Comparison of ENCODE assay signal across 8 mouse cellular contexts in genomic region chr3:116512151-116512903, GRCm38 (mm10). TPM values are rescaled to one million over a fixed set of nuclear protein-coding genes. Genes with fewer than 3 reads are reported as not detected.
DNase-seq lines count a peak whose midpoint lies in the region; ATAC-seq and TF ChIP-seq lines count a peak whose summit lies in the region.

No protein-coding gene starts in this region.

- H3K9me3 ChIP-seq in heart, embryonic 15.5 days (replicated peaks): no peaks in the 10 kb centered on the region
- H3K9me3 ChIP-seq in limb, embryonic 13.5 days: no peaks in the 10 kb centered on the region
- H3K9me3 ChIP-seq in midbrain, embryonic 16.5 days (replicated peaks; ENCODE audit: control insufficient read depth, low read length, poor library complexity, severe bottlenecking): no peaks in the 10 kb centered on the region

- H3K27ac ChIP-seq in heart, embryonic 15.5 days: peak overlapping the region; percentile 76
- H3K27ac ChIP-seq in limb, embryonic 13.5 days: no peak overlapping the region
- peak overlapping the region; percentile 61; the same call in 1 of the 2 replicates for H3K27ac ChIP-seq in midbrain, embryonic 16.5 days (ENCODE audit: low read length)

- peak; percentile 35; the same call in 1 of the 2 replicates for TF ChIP-seq CTCF in brain, embryonic 14.5 days (IDR thresholded peaks at IDR 0.05; ENCODE audit: borderline replicate concordance, extremely low read depth, insufficient read depth, insufficient read length)

- WGBS in heart, embryonic 15.5 days: 35% methylated on average over 12 of the region's 12 CpGs
- WGBS in limb, embryonic 13.5 days: 43% methylated on average over 12 of the region's 12 CpGs
- 46% methylated on average over 12 of the region's 12 CpGs for WGBS in midbrain, embryonic 16.5 days

- no peaks in the 10 kb centered on the region for H3K27me3 ChIP-seq in heart, embryonic 15.5 days
- no peaks in the 10 kb centered on the region for H3K27me3 ChIP-seq in limb, embryonic 13.5 days
- no peaks in the 10 kb centered on the region for H3K27me3 ChIP-seq in midbrain, embryonic 16.5 days (ENCODE audit: control insufficient read depth, insufficient read depth, low read depth, low read length)

- peak overlapping the region; percentile 81 for H3K4me3 ChIP-seq in heart, embryonic 15.5 days
- peak overlapping the region; percentile 55 for H3K4me3 ChIP-seq in limb, embryonic 13.5 days
- peak overlapping the region; percentile 67 for H3K4me3 ChIP-seq in midbrain, embryonic 16.5 days (ENCODE audit: low read depth, low read length)

- no peaks in the 10 kb centered on the region for H3K36me3 ChIP-seq in heart, embryonic 15.5 days
- peaks cover 4% of the 10 kb centered on the region; the same call in 1 of the 2 replicates for H3K36me3 ChIP-seq in limb, embryonic 13.5 days
- H3K36me3 ChIP-seq in midbrain, embryonic 16.5 days (ENCODE audit: control insufficient read depth, insufficient read depth, low read length): no peaks in the 10 kb centered on the region

- H3K4me1 ChIP-seq in heart, embryonic 15.5 days (replicated peaks): peaks cover 16% of the 10 kb centered on the region
- peaks cover 9% of the 10 kb centered on the region for H3K4me1 ChIP-seq in limb, embryonic 13.5 days
- H3K4me1 ChIP-seq in midbrain, embryonic 16.5 days (ENCODE audit: control insufficient read depth, insufficient read depth, low read length): peaks cover 10% of the 10 kb centered on the region

- peak; percentile 26 to 34 for DNase-seq in frontal cortex, postnatal 10 days (ENCODE audit: low spot score in 2 of 2)
- DNase-seq in frontal cortex, postnatal 25 days (ENCODE audit: low spot score in 2 of 2): no peak
- peak; percentile 80 for DNase-seq in 416B (ENCODE audit: low read depth)
- DNase-seq in brain, embryonic 14.5 days (ENCODE audit: low read depth): no peak
- DNase-seq in ovary, postnatal 10 days (ENCODE audit: low spot score): no peak

- peak overlapping the region; percentile 67 for H3K4me2 ChIP-seq in heart, embryonic 15.5 days
- peak overlapping the region; percentile 75 for H3K4me2 ChIP-seq in limb, embryonic 13.5 days (replicated peaks)
- peak overlapping the region; percentile 83 for H3K4me2 ChIP-seq in midbrain, embryonic 16.5 days (ENCODE audit: low read length)

- no peak overlapping the region for H3K9ac ChIP-seq in heart, embryonic 15.5 days
- H3K9ac ChIP-seq in limb, embryonic 13.5 days: no peak overlapping the region
- H3K9ac ChIP-seq in midbrain, embryonic 16.5 days (ENCODE audit: low read depth, low read length): peak overlapping the region; percentile 73; the same call in 1 of the 2 replicates

- no peak for TF ChIP-seq POLR2A in brain, embryonic 14.5 days (IDR thresholded peaks at IDR 0.05; ENCODE audit: borderline replicate concordance, extremely low read depth, insufficient read depth, insufficient read length, poor library complexity, severe bottlenecking)

- no peak for ATAC-seq in heart, embryonic 15.5 days (replicated peaks; ENCODE audit: insufficient number of reproducible peaks, insufficient read depth, low FRiP score, low read depth)
- ATAC-seq in limb, embryonic 13.5 days (ENCODE audit: low FRiP score, low read depth): peak; percentile 53
- peak; percentile 18 for ATAC-seq in midbrain, embryonic 16.5 days

RNA-seq across cellular contexts. Expression of gene Dbt, which starts 0.5 kb away (rescaled TPM):
- polyA plus RNA-seq in brain, embryonic 14.5 days (2012; rRNA removed): 11.2 TPM in 2 replicates
- polyA plus RNA-seq in heart, embryonic 15.5 days (2015; fragmentation: Nextera tagmentation; extraction: Ambion mirVana): 24.0 and 25.7 TPM in 2 replicates
- 16.1 and 16.7 TPM in 2 replicates for polyA plus RNA-seq in limb, embryonic 13.5 days (2015; fragmentation: Nextera tagmentation; extraction: Ambion mirVana)
- polyA plus RNA-seq in midbrain, embryonic 16.5 days (2015; fragmentation: Nextera tagmentation; extraction: Ambion mirVana): 12.0 and 12.7 TPM in 2 replicates

RNA-seq across cellular contexts. Expression of gene Rtca, which starts 4.3 kb away (rescaled TPM):
- polyA plus RNA-seq in brain, embryonic 14.5 days (2012; rRNA removed): 88.2 and 90.0 TPM in 2 replicates
- polyA plus RNA-seq in heart, embryonic 15.5 days (2015; fragmentation: Nextera tagmentation; extraction: Ambion mirVana): 44.1 and 48.6 TPM in 2 replicates
- polyA plus RNA-seq in limb, embryonic 13.5 days (2015; fragmentation: Nextera tagmentation; extraction: Ambion mirVana): 77.4 and 80.8 TPM in 2 replicates
- polyA plus RNA-seq in midbrain, embryonic 16.5 days (2015; fragmentation: Nextera tagmentation; extraction: Ambion mirVana): 111 and 116 TPM in 2 replicates

RNA-seq across cellular contexts. Expression of gene Lrrc39, which starts 50.4 kb away (rescaled TPM):
- 0.08 and 0.10 TPM in 2 replicates for polyA plus RNA-seq in brain, embryonic 14.5 days (2012; rRNA removed)
- polyA plus RNA-seq in heart, embryonic 15.5 days (2015; fragmentation: Nextera tagmentation; extraction: Ambion mirVana): 29.7 and 35.8 TPM in 2 replicates
- 0.84 and 0.87 TPM in 2 replicates for polyA plus RNA-seq in limb, embryonic 13.5 days (2015; fragmentation: Nextera tagmentation; extraction: Ambion mirVana)
- 0.25 and 0.38 TPM in 2 replicates for polyA plus RNA-seq in midbrain, embryonic 16.5 days (2015; fragmentation: Nextera tagmentation; extraction: Ambion mirVana)

Comparison
In these comparisons a context has a peak if more than half of its experiments do, and no peak if none do; other contexts are left out.
1. DNase-seq: peak in frontal cortex, postnatal 10 days (2 of 2) and 416B (single experiment); none in frontal cortex, postnatal 25 days (0 of 2), brain, embryonic 14.5 days (single experiment) and ovary, postnatal 10 days (single experiment).
2. RNA of gene Lrrc39, which starts 50.4 kb away (polyA plus RNA-seq): 29.7 to 35.8 TPM in heart, embryonic 15.5 days; 0.84 to 0.87 TPM in limb, embryonic 13.5 days, 0.25 to 0.38 TPM in midbrain, embryonic 16.5 days and 0.08 to 0.10 TPM in brain, embryonic 14.5 days; every median in the first group is over 10 times any median in the second.
3. Peak in every context shown above with its lines, with median percentiles within 50 percentile points of each other: H3K4me2 ChIP-seq and H3K4me3 ChIP-seq.